Mouse (Mus musculus) induced T-regulatory cell, adult 2 months (primary cell): Measurements from ENCODE around the gene Lrrn2.

Experiments
- DNase-seq: peaks from one replicate; pipeline ENCODE4 v3.0.0-alpha.2; 2012; ENCODE audit warnings: low read depth

Gene Lrrn2

GRCm38 (mm10) chr1:132880161-132881005, at the start of gene Lrrn2:
TSS of gene Lrrn2 (plus strand) at chr1:132880273.
- DNase-seq, result no peak

- no peak for DNase-seq
These were observed 48.1 kb upstream of the Lrrn2 start for GRCm38 (mm10) chr1:132831963-132832362.

GRCm38 (mm10) chr1:132834037-132834436, 46.0 kb upstream of the Lrrn2 start:
- no peak for DNase-seq

- DNase-seq, result no peak
These were observed 43.2 kb upstream of the Lrrn2 start for GRCm38 (mm10) chr1:132836895-132837294.

- no peak for DNase-seq
These were observed 42.4 kb upstream of the Lrrn2 start for GRCm38 (mm10) chr1:132837691-132838090.

- DNase-seq, result no peak
These were observed 41.7 kb upstream of the Lrrn2 start for GRCm38 (mm10) chr1:132838371-132838770.

- peak; percentile 20 for DNase-seq
These were observed 36.5 kb upstream of the Lrrn2 start for GRCm38 (mm10) chr1:132843612-132844011.

GRCm38 (mm10) chr1:132844088-132844804, 35.8 kb upstream of the Lrrn2 start:
- no peak for DNase-seq

GRCm38 (mm10) chr1:132845766-132846165, 34.3 kb upstream of the Lrrn2 start:
- no peak for DNase-seq

- DNase-seq, result no peak
These were observed 29.3 kb upstream of the Lrrn2 start for GRCm38 (mm10) chr1:132850809-132851208.

- DNase-seq, result no peak
These were observed 28.8 kb upstream of the Lrrn2 start for GRCm38 (mm10) chr1:132851296-132851695.

GRCm38 (mm10) chr1:132851771-132852170, 28.3 kb upstream of the Lrrn2 start:
- DNase-seq, result no peak

GRCm38 (mm10) chr1:132853312-132853711, 26.8 kb upstream of the Lrrn2 start:
- no peak for DNase-seq

- DNase-seq, result no peak
These were observed 21.3 kb upstream of the Lrrn2 start for GRCm38 (mm10) chr1:132858516-132859383.

- no peak for DNase-seq
These were observed 15.9 kb upstream of the Lrrn2 start for GRCm38 (mm10) chr1:132864220-132864619.

GRCm38 (mm10) chr1:132865585-132865984, 14.5 kb upstream of the Lrrn2 start:
- peak; percentile 53 for DNase-seq

- no peak for DNase-seq
These were observed 9.7 kb upstream of the Lrrn2 start for GRCm38 (mm10) chr1:132870327-132870726.

- DNase-seq, result no peak
These were observed 992 bp upstream of the Lrrn2 start for GRCm38 (mm10) chr1:132878951-132879610.

GRCm38 (mm10) chr1:132879801-132880160, 292 bp upstream of the Lrrn2 start:
- DNase-seq, result no peak

GRCm38 (mm10) chr1:132881041-132881761, 1.1 kb downstream of the Lrrn2 start:
- no peak for DNase-seq

- no peak for DNase-seq
These were observed 1.8 kb downstream of the Lrrn2 start for GRCm38 (mm10) chr1:132881836-132882235.
